Mouse (Mus musculus) right cerebral cortex, postnatal 25 days (tissue): ENCODE measurements around the gene Myo1h.

Experiments
- DNase-seq: peaks from one replicate; pipeline ENCODE4 v3.0.0; 2022

Myo1h gene

DNA sequence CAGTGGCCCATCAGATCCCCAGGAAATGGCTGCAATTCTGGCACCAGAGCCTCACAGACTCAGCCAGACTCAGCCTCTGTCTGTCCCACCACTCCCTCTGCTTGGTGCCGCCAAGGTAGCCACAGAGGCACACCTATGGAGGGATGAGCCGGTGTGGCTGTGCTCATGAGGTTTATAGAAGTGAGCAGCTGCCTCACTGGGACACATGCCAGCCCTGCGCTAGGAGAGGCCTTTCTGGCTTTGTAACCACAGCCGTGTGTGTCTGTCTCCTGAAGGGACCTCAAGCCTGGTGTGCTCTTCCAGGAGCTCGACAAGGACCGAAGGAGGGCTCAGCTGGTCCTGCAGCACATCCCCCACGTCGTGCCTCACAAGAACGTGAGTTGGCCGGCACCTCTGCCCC lies 118.3 kb downstream of the Myo1h start:
- DNase-seq, result no peak

DNA sequence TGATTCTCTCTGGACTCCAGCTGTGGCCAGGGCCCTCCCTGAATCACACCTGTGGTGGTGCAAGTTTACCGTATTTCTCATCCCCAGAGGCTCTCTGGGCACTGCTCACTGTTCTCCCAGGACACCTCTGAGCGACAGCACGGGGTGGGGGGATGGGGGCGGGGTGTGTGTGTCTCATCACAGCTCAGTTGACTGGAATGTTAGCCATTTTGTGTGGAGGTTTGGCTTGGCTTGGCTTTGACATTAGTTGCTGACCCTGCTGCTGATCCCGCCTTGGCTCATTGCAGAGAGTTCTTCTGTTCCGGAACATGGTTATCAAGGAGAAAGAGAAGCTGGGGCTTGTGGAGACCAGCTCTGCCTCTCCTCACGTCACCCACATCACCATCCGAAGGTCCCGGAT lies 118.8 kb downstream of the Myo1h start:
- no peak for DNase-seq

DNA sequence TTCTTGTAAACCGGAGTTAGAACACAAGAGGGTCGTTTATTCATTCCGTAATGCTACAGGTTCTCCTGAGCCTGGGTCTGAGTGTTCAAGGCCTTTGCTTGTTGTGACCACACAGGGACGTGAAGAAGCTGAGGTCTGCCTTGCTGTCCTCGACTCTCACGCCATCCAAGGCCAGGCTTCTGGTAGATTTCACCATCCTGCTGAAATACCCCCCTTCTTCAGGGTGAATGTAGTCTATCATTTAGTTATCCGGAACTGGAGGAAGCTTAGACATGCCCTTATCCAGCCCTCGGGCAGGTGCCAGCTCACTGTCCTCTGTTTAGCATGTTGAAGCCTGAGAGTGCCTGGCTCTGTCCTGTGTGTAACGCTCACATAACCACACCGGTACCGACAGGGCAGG lies 119.9 kb downstream of the Myo1h start:
- no peak for DNase-seq

DNA sequence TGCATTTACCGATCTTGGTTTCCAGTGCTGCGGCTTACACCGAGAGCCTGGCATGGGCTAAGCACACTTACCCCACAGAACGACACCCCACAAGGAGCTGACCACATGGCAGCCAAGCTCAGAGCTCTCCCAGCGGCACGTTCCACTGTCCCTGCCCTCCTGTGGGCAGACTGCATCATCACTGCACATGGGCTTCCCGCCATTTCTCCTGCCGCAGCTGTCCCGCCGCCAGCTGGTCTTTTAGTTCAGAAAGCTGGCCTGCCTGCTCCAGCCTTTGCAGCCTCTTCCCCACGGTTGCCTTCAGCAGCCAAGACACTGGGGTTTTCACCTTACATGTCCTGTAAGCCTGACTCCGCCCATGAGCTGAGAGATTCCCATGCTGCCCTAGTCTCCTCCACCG lies 121.5 kb downstream of the Myo1h start:
- DNase-seq, result no peak

DNA sequence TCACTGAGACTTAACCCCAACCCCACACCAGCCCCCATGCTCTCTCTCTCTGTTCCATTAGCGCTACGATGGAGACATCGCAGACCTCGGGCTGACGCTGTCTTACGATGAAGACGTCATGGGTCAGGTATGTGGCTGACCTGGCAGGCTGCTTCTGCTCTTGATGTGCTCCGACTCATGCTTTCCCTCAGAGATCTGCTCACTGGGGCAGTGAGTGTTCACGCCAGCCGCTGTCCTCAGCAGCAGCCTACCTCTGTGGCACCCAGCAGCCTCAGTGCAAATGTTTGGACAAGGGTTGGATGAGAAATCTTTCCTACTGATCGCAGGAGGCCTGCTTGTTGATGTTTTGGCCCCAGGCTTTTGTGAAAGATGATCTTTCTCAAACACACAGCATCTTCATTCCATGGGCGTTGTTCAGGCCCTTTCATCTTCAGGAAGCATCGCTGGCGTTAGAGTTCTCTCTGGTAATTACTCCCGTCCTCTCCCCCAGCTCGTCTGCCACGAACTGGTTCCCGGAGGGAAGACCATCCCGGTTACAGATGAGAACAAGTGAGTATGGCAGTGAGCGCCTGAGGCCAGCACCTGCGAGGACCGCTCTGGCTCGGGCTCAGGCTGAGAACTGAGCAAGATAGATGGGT lies 123.5 kb downstream of the Myo1h start:
- DNase-seq, result no peak

DNA sequence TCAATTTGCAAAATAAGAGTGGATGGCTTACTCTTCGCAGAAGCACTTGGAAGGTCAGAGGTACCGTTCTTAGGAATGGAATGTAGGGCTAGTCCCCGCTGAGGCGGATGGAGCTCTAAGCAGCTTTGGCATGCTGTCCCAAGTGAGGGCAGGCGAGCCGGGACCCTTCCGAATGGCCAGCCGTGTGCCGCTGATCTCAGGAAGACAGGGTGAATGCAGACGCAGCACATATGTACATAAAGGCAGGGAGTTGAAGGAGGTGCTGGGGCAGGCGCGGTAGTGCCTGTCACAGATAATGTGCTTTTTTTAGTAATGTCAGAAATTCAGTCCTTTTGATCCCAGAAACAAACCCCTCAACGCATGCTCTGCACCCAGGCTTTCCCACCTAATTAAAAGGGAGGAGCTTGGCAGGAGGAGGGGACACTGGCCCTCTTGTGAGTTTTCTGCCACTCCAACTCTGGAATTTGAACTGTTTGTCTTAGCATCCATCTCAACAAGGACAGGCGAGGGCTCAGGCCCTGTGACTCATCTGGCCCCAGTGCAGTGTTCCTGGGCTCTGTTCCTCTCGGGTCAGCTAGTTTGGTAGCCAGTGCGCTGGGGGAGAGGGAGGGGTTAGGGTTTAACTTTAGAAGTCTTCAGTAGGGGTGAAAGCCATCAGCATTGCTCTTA lies 124.2 kb downstream of the Myo1h start:
- no peak for DNase-seq
